Mouse (Mus musculus): ENCODE measurements around the gene Kcnj14. TPM values are rescaled to one million over a fixed set of nuclear protein-coding genes. Genes with fewer than 3 reads are reported as not detected.

Kcnj14 gene
- polyA plus RNA-seq, 1 experiment from 2014 or later = 0.14 TPM

DNA sequence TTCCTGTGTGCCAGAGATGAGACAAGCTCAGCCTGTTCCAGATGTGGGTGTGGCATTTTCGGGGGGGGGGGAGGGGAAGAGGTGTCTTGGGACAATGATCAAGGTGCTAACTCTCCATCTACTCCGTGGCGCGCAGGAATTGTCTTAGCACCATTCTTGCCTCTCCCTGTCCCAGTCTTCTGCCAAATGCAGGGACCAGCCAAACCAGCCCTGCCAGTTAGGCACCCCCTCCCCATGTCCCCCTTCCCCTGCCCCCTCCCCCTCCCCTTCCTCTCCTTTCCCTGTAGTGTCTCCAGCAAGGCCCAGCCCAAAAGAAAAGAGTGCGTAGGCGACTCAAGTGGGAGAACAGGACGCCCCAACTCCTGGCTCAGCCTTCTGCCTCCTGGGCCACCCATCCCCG is 57.8 kb downstream of the Kcnj14 start:
- no peaks in the 10 kb centered on the region for H3K36me3 ChIP-seq (ENCODE audit: control insufficient read depth, insufficient read depth)
- no peaks in the 10 kb centered on the region; the same call in 1 of the 2 replicates for H3K4me1 ChIP-seq (ENCODE audit: control insufficient read depth, low read depth, low read length)
- ATAC-seq (ENCODE audit: low read depth) = no peak
- H3K27ac ChIP-seq (ENCODE audit: low read length) = no peak overlapping the region
- H3K4me2 ChIP-seq (ENCODE audit: low read depth, low read length) = no peak overlapping the region
- 58% methylated on average over 8 of the region's 8 CpGs for WGBS (ENCODE audit: insufficient replicate concordance)
- H3K9me3 ChIP-seq (replicated peaks; ENCODE audit: control insufficient read depth, low read length) = no peaks in the 10 kb centered on the region
- H3K9ac ChIP-seq (ENCODE audit: low read depth, low read length) = no peak overlapping the region
- no peak overlapping the region for H3K4me3 ChIP-seq (ENCODE audit: low read depth, low read length)
- no peaks in the 10 kb centered on the region for H3K27me3 ChIP-seq (ENCODE audit: control insufficient read depth, insufficient read depth, low read depth, low read length)

Other genes starting within 250 kb of the Kcnj14 start
- gene Fgf21, start 209.3 kb downstream of the Kcnj14 start, polyA plus RNA-seq (2015; fragmentation: Nextera tagmentation; extraction: Ambion mirVana) = not detected in 2 replicates
- not detected in 2 replicates for gene Fut1, start 207.5 kb downstream of the Kcnj14 start, polyA plus RNA-seq (2015; fragmentation: Nextera tagmentation; extraction: Ambion mirVana)
- 0.05 and 0.06 TPM in 2 replicates for gene Izumo1, start 203.0 kb downstream of the Kcnj14 start, polyA plus RNA-seq (2015; fragmentation: Nextera tagmentation; extraction: Ambion mirVana)
- gene Rasip1, start 197.3 kb downstream of the Kcnj14 start, polyA plus RNA-seq (2015; fragmentation: Nextera tagmentation; extraction: Ambion mirVana) = 1.7 and 1.8 TPM in 2 replicates
- 0.58 and 1.3 TPM in 2 replicates for gene Mamstr, start 184.8 kb downstream of the Kcnj14 start, polyA plus RNA-seq (2015; fragmentation: Nextera tagmentation; extraction: Ambion mirVana)
- 0.02 and 0.08 TPM in 2 replicates for gene Fut2, start 158.4 kb downstream of the Kcnj14 start, polyA plus RNA-seq (2015; fragmentation: Nextera tagmentation; extraction: Ambion mirVana)
- gene Ntn5, start 140.8 kb downstream of the Kcnj14 start, polyA plus RNA-seq (2015; fragmentation: Nextera tagmentation; extraction: Ambion mirVana) = not detected in 2 replicates
- 0.05 TPM in 1 of 2 replicates, not detected in the other for gene Sec1, start 130.4 kb downstream of the Kcnj14 start, polyA plus RNA-seq (2015; fragmentation: Nextera tagmentation; extraction: Ambion mirVana)
- gene Car11, start 124.9 kb downstream of the Kcnj14 start, polyA plus RNA-seq (2015; fragmentation: Nextera tagmentation; extraction: Ambion mirVana) = 0.23 and 0.37 TPM in 2 replicates
- 0.27 and 0.32 TPM in 2 replicates for gene Dbp, start 119.7 kb downstream of the Kcnj14 start, polyA plus RNA-seq (2015; fragmentation: Nextera tagmentation; extraction: Ambion mirVana)
- gene Rpl18, start 109.3 kb downstream of the Kcnj14 start, polyA plus RNA-seq (2015; fragmentation: Nextera tagmentation; extraction: Ambion mirVana) = 460 and 502 TPM in 2 replicates
- gene Sphk2, start 106.8 kb downstream of the Kcnj14 start, polyA plus RNA-seq (2015; fragmentation: Nextera tagmentation; extraction: Ambion mirVana) = 11.0 and 13.9 TPM in 2 replicates
- gene Fam83e, start 103.6 kb downstream of the Kcnj14 start, polyA plus RNA-seq (2015; fragmentation: Nextera tagmentation; extraction: Ambion mirVana) = 0.16 and 0.30 TPM in 2 replicates
- not detected in 2 replicates for gene Spaca4, start 99.0 kb downstream of the Kcnj14 start, polyA plus RNA-seq (2015; fragmentation: Nextera tagmentation; extraction: Ambion mirVana)
- gene Lmtk3, start 41.0 kb downstream of the Kcnj14 start, polyA plus RNA-seq (2015; fragmentation: Nextera tagmentation; extraction: Ambion mirVana) = not detected in 2 replicates
- 0.08 and 0.22 TPM in 2 replicates for gene Sult2b1, start 40.1 kb downstream of the Kcnj14 start, polyA plus RNA-seq (2015; fragmentation: Nextera tagmentation; extraction: Ambion mirVana)
- 26.0 and 26.5 TPM in 2 replicates for gene Cyth2, start 10.2 kb downstream of the Kcnj14 start, polyA plus RNA-seq (2015; fragmentation: Nextera tagmentation; extraction: Ambion mirVana)
- gene Grwd1, start 6.2 kb upstream of the Kcnj14 start, polyA plus RNA-seq (2015; fragmentation: Nextera tagmentation; extraction: Ambion mirVana) = 19.2 and 20.9 TPM in 2 replicates
- gene Kdelr1, start 48.0 kb upstream of the Kcnj14 start, polyA plus RNA-seq (2015; fragmentation: Nextera tagmentation; extraction: Ambion mirVana) = 27.9 and 35.3 TPM in 2 replicates
- 0.04 and 0.05 TPM in 2 replicates for gene Grin2d, start 53.6 kb upstream of the Kcnj14 start, polyA plus RNA-seq (2015; fragmentation: Nextera tagmentation; extraction: Ambion mirVana)
- 0.71 and 0.95 TPM in 2 replicates for gene Syngr4, start 71.9 kb upstream of the Kcnj14 start, polyA plus RNA-seq (2015; fragmentation: Nextera tagmentation; extraction: Ambion mirVana)
- gene Tmem143, start 72.2 kb upstream of the Kcnj14 start, polyA plus RNA-seq (2015; fragmentation: Nextera tagmentation; extraction: Ambion mirVana) = 3.5 and 4.3 TPM in 2 replicates
- gene Emp3, start 96.6 kb upstream of the Kcnj14 start, polyA plus RNA-seq (2015; fragmentation: Nextera tagmentation; extraction: Ambion mirVana) = 55.5 and 56.5 TPM in 2 replicates
- gene Ccdc114, start 99.3 kb upstream of the Kcnj14 start, polyA plus RNA-seq (2015; fragmentation: Nextera tagmentation; extraction: Ambion mirVana) = 0.94 and 1.2 TPM in 2 replicates
- gene Abcc6, start 205.5 kb upstream of the Kcnj14 start, polyA plus RNA-seq (2015; fragmentation: Nextera tagmentation; extraction: Ambion mirVana) = 16.9 and 19.2 TPM in 2 replicates
- 22.0 and 23.4 TPM in 2 replicates for gene Nomo1, start 208.9 kb upstream of the Kcnj14 start, polyA plus RNA-seq (2015; fragmentation: Nextera tagmentation; extraction: Ambion mirVana)

Measured in liver, embryonic 16.5 days (tissue).